Mouse (Mus musculus) intestine, embryonic 16.5 days (tissue): ENCODE results near the gene Mxi1. TPM values are rescaled to one million over a fixed set of nuclear protein-coding genes. Genes with fewer than 3 reads are reported as not detected.

Source experiments
- ATAC-seq: fragments of 200-750 bp; cut with Nextera tagmentation; 2 replicates; pipeline ENCODE4 v1.8.0; 2017; ENCODE audit warnings: moderate TSS enrichment, moderate library complexity
- H3K27ac ChIP-seq: fragments of 300-500 bp; sonication (generic); 2 replicates; pipeline ENCODE4 v1.5.1; 2014; ENCODE audit warnings: mild to moderate bottlenecking, low read length
- H3K27me3 ChIP-seq: fragments of 300-500 bp; sonication (generic); replicated peaks from 2 replicates; pipeline ENCODE4 v1.6.1; 2014; ENCODE audit warnings: low read length, control low read depth, mixed read lengths; ENCODE audit not compliant: control insufficient read depth, insufficient read depth
- H3K36me3 ChIP-seq: fragments of 300-500 bp; sonication (generic); 2 replicates; pipeline ENCODE4 v1.6.1; 2014; ENCODE audit warnings: low read length, control low read depth; ENCODE audit not compliant: control insufficient read depth, insufficient read depth
- H3K4me1 ChIP-seq: fragments of 300-500 bp; sonication (generic); 2 replicates; pipeline ENCODE4 v1.6.1; 2014; ENCODE audit warnings: low read length, control low read depth, mixed read lengths; ENCODE audit not compliant: control insufficient read depth, insufficient read depth
- H3K4me2 ChIP-seq: fragments of 300-500 bp; sonication (generic); 2 replicates; pipeline ENCODE4 v1.6.1; 2014; ENCODE audit warnings: low read depth, low read length, control low read depth
- H3K4me3 ChIP-seq: fragments of 300-500 bp; sonication (generic); 2 replicates; pipeline ENCODE4 v1.5.1; 2014; ENCODE audit warnings: mild to moderate bottlenecking, low read length
- H3K9ac ChIP-seq: fragments of 300-500 bp; sonication (generic); 2 replicates; pipeline ENCODE4 v1.6.1; 2014; ENCODE audit warnings: low read depth, low read length
- H3K9me3 ChIP-seq: fragments of 300-500 bp; sonication (generic); 2 replicates; pipeline ENCODE4 v1.6.1; 2016; ENCODE audit warnings: low read length, control low read depth; ENCODE audit not compliant: control insufficient read depth
- WGBS: fragments of 180-500 bp; shearing (Covaris S2); extraction: QIAGEN DNeasy Blood & Tissue Kit; methylation state at CpG from one replicate; pipeline ENCODE4 v1.1.7; 2014; 5-methylcytosine and 5-hydroxymethylcytosine counted together
- polyA plus RNA-seq: library from polyadenylated mRNA; unstranded; fragments of >200 nt; fragmentation: Nextera tagmentation; extraction: Ambion mirVana; gene quantifications from 2 replicates; pipeline ENCODE4 v1.2.1, GENCODE M21; 2015

Gene Mxi1
- polyA plus RNA-seq, 1 experiment from 2014 or later: 10.3 TPM

- Histone ChIP-seq H3K4me3 (no peak overlapping the region), H3K27me3 (no peaks in the 10 kb centered on the region), H3K36me3 (peaks cover 10% of the 10 kb centered on the region), H3K4me2 (no peak overlapping the region), H3K4me1 (peaks cover 5% of the 10 kb centered on the region), H3K27ac (no peak overlapping the region), H3K9ac (no peak overlapping the region), H3K9me3 (no peaks in the 10 kb centered on the region)
- 90% methylated on average over 21 of the region's 21 CpGs for WGBS
- ATAC-seq: no peak
Measured at GRCm38 (mm10) chr19:53331882-53332500, 21.7 kb downstream of the Mxi1 start.

DNA sequence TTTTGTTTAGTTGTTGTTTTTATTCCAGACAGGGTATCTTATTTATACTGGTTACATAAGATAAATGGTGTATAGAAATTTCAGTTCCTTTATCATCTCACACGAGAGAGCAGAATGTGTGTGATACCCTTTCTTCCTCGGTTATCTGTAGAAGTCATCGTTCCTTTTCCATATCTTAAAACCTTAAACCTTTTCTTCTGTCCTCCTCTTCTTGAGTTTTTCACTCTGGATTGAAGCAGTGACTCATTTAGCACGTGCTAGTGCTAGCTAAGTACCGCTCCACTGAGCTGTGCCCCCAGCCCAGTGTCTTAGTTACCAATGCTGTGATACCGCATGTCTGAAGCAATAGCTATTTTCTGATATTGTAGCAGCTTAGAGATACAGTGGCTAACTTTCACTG, 23.4 kb downstream of the Mxi1 start:
- Histone ChIP-seq H3K27me3 (no peaks in the 10 kb centered on the region), H3K27ac (no peak overlapping the region), H3K9me3 (no peaks in the 10 kb centered on the region), H3K36me3 (peaks cover 15% of the 10 kb centered on the region), H3K9ac (no peak overlapping the region), H3K4me2 (no peak overlapping the region), H3K4me1 (peaks cover 5% of the 10 kb centered on the region), H3K4me3 (no peak overlapping the region)
- no peak for ATAC-seq
- WGBS: 89% methylated on average over 6 of the region's 6 CpGs

GRCm38 (mm10) chr19:53335241-53335640, 24.9 kb downstream of the Mxi1 start:
- Histone ChIP-seq H3K27ac (no peak overlapping the region), H3K36me3 (peaks cover 15% of the 10 kb centered on the region), H3K27me3 (no peaks in the 10 kb centered on the region), H3K4me1 (peaks cover 5% of the 10 kb centered on the region), H3K4me3 (no peak overlapping the region), H3K9me3 (no peaks in the 10 kb centered on the region), H3K9ac (no peak overlapping the region), H3K4me2 (no peak overlapping the region)
- 92% methylated on average over 9 of the region's 9 CpGs for WGBS
- no peak for ATAC-seq

DNA sequence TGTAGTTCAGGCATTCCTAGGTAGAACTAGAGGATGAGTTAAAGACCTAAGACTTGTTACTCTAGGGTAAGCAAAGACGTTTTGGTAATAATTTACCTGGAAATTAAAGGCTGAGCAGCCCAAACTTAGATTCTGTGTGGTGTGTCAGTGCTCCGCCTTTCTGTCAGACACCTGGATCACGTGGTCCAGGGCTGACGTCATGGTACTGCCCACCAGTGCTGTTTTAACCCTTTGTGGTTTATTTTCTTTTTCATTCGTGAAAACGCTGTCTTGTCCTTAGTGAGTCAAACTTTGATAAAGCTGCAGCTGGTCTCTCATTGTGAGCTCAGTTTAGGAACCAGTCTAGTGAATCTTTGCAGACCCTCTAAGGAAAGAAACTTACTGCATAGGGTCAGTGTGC, 30.1 kb downstream of the Mxi1 start:
- no peak overlapping the region for H3K27ac ChIP-seq
- no peaks in the 10 kb centered on the region for H3K27me3 ChIP-seq
- no peak overlapping the region for H3K9ac ChIP-seq
- ATAC-seq: peak; percentile 55
- 22% methylated on average over 6 of the region's 6 CpGs for WGBS
- no peaks in the 10 kb centered on the region for H3K9me3 ChIP-seq
- H3K4me1 ChIP-seq: 0 out of 2 replicates have a peak, but pooled peaks cover 3% of the 10 kb centered on the region
- peaks cover 6% of the 10 kb centered on the region for H3K36me3 ChIP-seq
- no peak overlapping the region for H3K4me3 ChIP-seq
- no peak overlapping the region for H3K4me2 ChIP-seq

DNA sequence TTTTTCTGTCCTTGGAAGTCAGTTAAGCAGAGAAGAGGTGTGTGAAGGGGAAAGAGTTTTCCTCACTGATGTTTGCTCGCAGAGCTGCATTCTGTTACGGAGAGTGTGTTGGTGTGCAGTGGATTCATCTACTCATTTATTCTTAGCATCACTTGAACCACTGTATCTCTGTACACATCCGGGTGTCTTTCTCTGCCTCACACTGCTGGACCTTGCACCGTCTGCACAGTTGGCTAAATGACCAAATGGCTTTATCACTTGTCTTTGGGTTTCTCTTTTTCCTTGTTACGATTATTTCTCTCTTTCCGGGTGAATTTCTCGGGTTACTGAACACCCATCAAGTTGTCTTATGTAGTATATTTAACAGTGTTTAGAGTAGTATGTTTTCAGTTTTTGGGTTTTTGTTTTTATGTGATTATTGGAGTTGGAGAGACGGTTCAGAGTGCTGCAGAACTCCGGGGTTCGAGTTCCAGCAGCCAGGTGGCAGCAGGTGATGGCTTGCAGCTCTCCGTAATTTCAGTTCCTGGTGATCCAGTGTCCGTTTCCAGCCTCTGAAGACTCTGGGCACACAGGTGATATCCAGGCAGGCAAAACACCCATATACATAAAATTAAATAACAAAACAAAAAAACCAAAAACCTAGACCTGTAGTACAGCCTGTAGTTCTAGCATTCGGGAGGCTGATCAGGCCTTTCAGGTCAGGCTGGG, 33.0 kb downstream of the Mxi1 start:
- H3K36me3 ChIP-seq: no peaks in the 10 kb centered on the region
- no peaks in the 10 kb centered on the region for H3K9me3 ChIP-seq

DNA sequence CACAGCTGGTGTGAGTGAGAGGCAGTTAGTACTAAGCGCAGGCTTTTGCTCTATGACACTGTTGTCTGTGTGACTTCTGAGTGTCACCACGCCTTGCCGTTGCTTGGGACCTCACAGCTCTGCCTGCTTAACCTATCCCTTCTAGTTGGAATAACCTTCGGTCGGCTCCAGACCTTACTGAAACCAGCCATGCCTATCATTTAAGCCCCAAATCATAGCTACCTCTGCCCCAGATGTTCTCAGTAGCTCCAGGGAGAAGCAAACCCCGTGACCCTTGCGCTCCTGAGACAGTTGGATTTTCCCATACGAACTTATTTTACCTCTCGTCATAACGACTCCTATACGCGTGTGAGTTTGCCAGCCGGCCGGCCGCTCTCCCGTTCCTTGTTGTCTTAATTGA, 33.7 kb downstream of the Mxi1 start:
- Histone ChIP-seq H3K4me3 (no peak overlapping the region), H3K9me3 (no peaks in the 10 kb centered on the region), H3K36me3 (no peaks in the 10 kb centered on the region), H3K27me3 (no peaks in the 10 kb centered on the region), H3K4me2 (no peak overlapping the region), H3K4me1 (0 out of 2 replicates have a peak, but pooled peaks cover 3% of the 10 kb centered on the region), H3K9ac (no peak overlapping the region), H3K27ac (no peak overlapping the region)
- 77% methylated on average over 16 of the region's 16 CpGs for WGBS
- 0 out of 2 replicates have a peak, but pooled peaks have one; percentile 17 for ATAC-seq

More for the DNA sequence above, 33.0 kb downstream of the Mxi1 start:
- no peak overlapping the region for H3K9ac ChIP-seq
- no peak overlapping the region for H3K4me2 ChIP-seq
- H3K27ac ChIP-seq: no peak overlapping the region
- no peak overlapping the region for H3K4me3 ChIP-seq
- WGBS: 85% methylated on average over 13 of the region's 13 CpGs
- no peak for ATAC-seq
- H3K27me3 ChIP-seq: no peaks in the 10 kb centered on the region
- 0 out of 2 replicates have a peak, but pooled peaks cover 3% of the 10 kb centered on the region for H3K4me1 ChIP-seq

GRCm38 (mm10) chr19:53345766-53346165, 35.4 kb downstream of the Mxi1 start:
- Histone ChIP-seq H3K4me2 (no peak overlapping the region), H3K27ac (no peak overlapping the region), H3K4me3 (no peak overlapping the region), H3K9me3 (no peaks in the 10 kb centered on the region), H3K9ac (no peak overlapping the region), H3K27me3 (no peaks in the 10 kb centered on the region), H3K4me1 (0 out of 2 replicates have a peak, but pooled peaks cover 3% of the 10 kb centered on the region), H3K36me3 (no peaks in the 10 kb centered on the region)
- no peak for ATAC-seq
- 80% methylated on average over 14 of the region's 14 CpGs for WGBS

GRCm38 (mm10) chr19:53353864-53354263, 43.5 kb downstream of the Mxi1 start:
- H3K36me3 ChIP-seq: no peaks in the 10 kb centered on the region; the same call in 1 of the 2 replicates

GRCm38 (mm10) chr19:53354271-53355000, 44.1 kb downstream of the Mxi1 start:
- Histone ChIP-seq H3K9ac (no peak overlapping the region), H3K36me3 (no peaks in the 10 kb centered on the region; the same call in 1 of the 2 replicates), H3K4me1 (no peaks in the 10 kb centered on the region), H3K9me3 (no peaks in the 10 kb centered on the region), H3K4me2 (no peak overlapping the region), H3K4me3 (no peak overlapping the region), H3K27ac (no peak overlapping the region), H3K27me3 (no peaks in the 10 kb centered on the region)
- ATAC-seq: no peak
- 76% methylated on average over 7 of the region's 7 CpGs for WGBS

More at GRCm38 (mm10) chr19:53353864-53354263, 43.5 kb downstream of the Mxi1 start:
- Histone ChIP-seq H3K4me1 (no peaks in the 10 kb centered on the region), H3K9me3 (no peaks in the 10 kb centered on the region), H3K4me3 (no peak overlapping the region), H3K4me2 (no peak overlapping the region), H3K9ac (no peak overlapping the region), H3K27ac (no peak overlapping the region), H3K27me3 (no peaks in the 10 kb centered on the region)
- no peak for ATAC-seq
- 89% methylated on average over 7 of the region's 7 CpGs for whole genome bisulfite sequencing
